Mouse (Mus musculus): ENCODE results near the gene Macf1. TPM values are rescaled to one million over a fixed set of nuclear protein-coding genes. Genes with fewer than 3 reads are reported as not detected.

The Macf1 gene
- total and polyA plus RNA-seq, 3 experiments: 39.3 to 169 (median 129) TPM

GRCm38 (mm10) chr4:123666517-123666916 lies 17.6 kb downstream of the Macf1 start:
- 0 out of 2 replicates have a peak, but pooled peaks have one; percentile 31 for ATAC-seq (ENCODE audit: extremely low read depth, insufficient number of reproducible peaks, low FRiP score, poor library complexity, severe bottlenecking)
- Histone ChIP-seq H3K9me3 (replicated peaks) (no peaks in the 10 kb centered on the region), H3K4me1 (ENCODE audit: insufficient read depth, low read depth, low read length) (peaks cover 47% of the 10 kb centered on the region), H3K27me3 (ENCODE audit: insufficient read depth, low read length) (peaks cover 32% of the 10 kb centered on the region), H3K4me3 (ENCODE audit: low read depth, low read length) (no peak overlapping the region), H3K36me3 (replicated peaks) (no peaks in the 10 kb centered on the region)
- no peak for DNase-seq (ENCODE audit: low spot score)
- TF ChIP-seq GATA1 (IDR thresholded peaks at IDR 0.05; ENCODE audit: borderline replicate concordance, low read length): no peak
- TF ChIP-seq GATA2 (IDR thresholded peaks at IDR 0.05; ENCODE audit: borderline replicate concordance, low read depth, low read length): no peak
- no peak for TF ChIP-seq CTCF (IDR thresholded peaks at IDR 0.05; ENCODE audit: low read depth, low read length)
- no peak for TF ChIP-seq TAL1 (conservative IDR thresholded peaks at IDR 0.05; ENCODE audit: low read depth, low read length)
- no peak for TF ChIP-seq POLR2AphosphoS5 (IDR thresholded peaks at IDR 0.05; ENCODE audit: insufficient replicate concordance, low read depth, low read length)

- Histone ChIP-seq H3K9me3 (replicated peaks) (no peaks in the 10 kb centered on the region), H3K36me3 (replicated peaks) (no peaks in the 10 kb centered on the region), H3K27me3 (ENCODE audit: insufficient read depth, low read length) (peaks cover 29% of the 10 kb centered on the region), H3K4me3 (ENCODE audit: low read depth, low read length) (no peak overlapping the region), H3K4me1 (ENCODE audit: insufficient read depth, low read depth, low read length) (peaks cover 49% of the 10 kb centered on the region)
- ATAC-seq (ENCODE audit: extremely low read depth, insufficient number of reproducible peaks, low FRiP score, poor library complexity, severe bottlenecking) (no peak), DNase-seq (ENCODE audit: low spot score) (no peak)
- TF ChIP-seq TAL1 (conservative IDR thresholded peaks at IDR 0.05; ENCODE audit: low read depth, low read length) (no peak), GATA1 (IDR thresholded peaks at IDR 0.05; ENCODE audit: borderline replicate concordance, low read length) (no peak), CTCF (IDR thresholded peaks at IDR 0.05; ENCODE audit: low read depth, low read length) (no peak), POLR2AphosphoS5 (IDR thresholded peaks at IDR 0.05; ENCODE audit: insufficient replicate concordance, low read depth, low read length) (no peak), GATA2 (IDR thresholded peaks at IDR 0.05; ENCODE audit: borderline replicate concordance, low read depth, low read length) (no peak)
These were observed 18.4 kb downstream of the Macf1 start for GRCm38 (mm10) chr4:123665681-123666278.

GRCm38 (mm10) chr4:123664951-123665661 lies 19.1 kb downstream of the Macf1 start:
- Histone ChIP-seq H3K36me3 (replicated peaks) (no peaks in the 10 kb centered on the region), H3K4me1 (ENCODE audit: insufficient read depth, low read depth, low read length) (peaks cover 49% of the 10 kb centered on the region)

GRCm38 (mm10) chr4:123664021-123664950 lies 19.9 kb downstream of the Macf1 start:
- ATAC-seq (ENCODE audit: extremely low read depth, insufficient number of reproducible peaks, low FRiP score, poor library complexity, severe bottlenecking) (peak; percentile 86), DNase-seq (ENCODE audit: low spot score) (peak; percentile 73)
- H3K36me3 ChIP-seq (replicated peaks): no peaks in the 10 kb centered on the region
- H3K27me3 ChIP-seq (ENCODE audit: insufficient read depth, low read length): peaks cover 18% of the 10 kb centered on the region
- peaks cover 49% of the 10 kb centered on the region for H3K4me1 ChIP-seq (ENCODE audit: insufficient read depth, low read depth, low read length)
- no peaks in the 10 kb centered on the region for H3K9me3 ChIP-seq (replicated peaks)
- no peak for TF ChIP-seq CTCF (IDR thresholded peaks at IDR 0.05; ENCODE audit: low read depth, low read length)
- TF ChIP-seq GATA2 (IDR thresholded peaks at IDR 0.05; ENCODE audit: borderline replicate concordance, low read depth, low read length): no peak
- peak overlapping the region; percentile 79 for H3K4me3 ChIP-seq (ENCODE audit: low read depth, low read length)

More at GRCm38 (mm10) chr4:123664951-123665661, 19.1 kb downstream of the Macf1 start:
- Histone ChIP-seq H3K4me3 (ENCODE audit: low read depth, low read length) (peak overlapping the region; percentile 79), H3K27me3 (ENCODE audit: insufficient read depth, low read length) (peaks cover 24% of the 10 kb centered on the region), H3K9me3 (replicated peaks) (no peaks in the 10 kb centered on the region)
- ATAC-seq (ENCODE audit: extremely low read depth, insufficient number of reproducible peaks, low FRiP score, poor library complexity, severe bottlenecking) (no peak), DNase-seq (ENCODE audit: low spot score) (no peak)
- TF ChIP-seq GATA2 (IDR thresholded peaks at IDR 0.05; ENCODE audit: borderline replicate concordance, low read depth, low read length): no peak
- no peak for TF ChIP-seq CTCF (IDR thresholded peaks at IDR 0.05; ENCODE audit: low read depth, low read length)
- TF ChIP-seq GATA1 (IDR thresholded peaks at IDR 0.05; ENCODE audit: borderline replicate concordance, low read length): no peak
- TF ChIP-seq TAL1 (conservative IDR thresholded peaks at IDR 0.05; ENCODE audit: low read depth, low read length): no peak
- no peak for TF ChIP-seq POLR2AphosphoS5 (IDR thresholded peaks at IDR 0.05; ENCODE audit: insufficient replicate concordance, low read depth, low read length)

GRCm38 (mm10) chr4:123663688-123663965 lies 20.5 kb downstream of the Macf1 start:
- DNase-seq (ENCODE audit: low spot score) (no peak), ATAC-seq (ENCODE audit: extremely low read depth, insufficient number of reproducible peaks, low FRiP score, poor library complexity, severe bottlenecking) (no peak)
- no peaks in the 10 kb centered on the region for H3K36me3 ChIP-seq (replicated peaks)
- no peaks in the 10 kb centered on the region for H3K9me3 ChIP-seq (replicated peaks)
- peaks cover 49% of the 10 kb centered on the region for H3K4me1 ChIP-seq (ENCODE audit: insufficient read depth, low read depth, low read length)
- H3K27me3 ChIP-seq (ENCODE audit: insufficient read depth, low read length): peaks cover 18% of the 10 kb centered on the region; the same call in 1 of the 2 replicates
- peak overlapping the region; percentile 79 for H3K4me3 ChIP-seq (ENCODE audit: low read depth, low read length)
- TF ChIP-seq GATA2 (IDR thresholded peaks at IDR 0.05; ENCODE audit: borderline replicate concordance, low read depth, low read length): no peak
- TF ChIP-seq TAL1 (conservative IDR thresholded peaks at IDR 0.05; ENCODE audit: low read depth, low read length): no peak
- no peak for TF ChIP-seq CTCF (IDR thresholded peaks at IDR 0.05; ENCODE audit: low read depth, low read length)
- TF ChIP-seq GATA1 (IDR thresholded peaks at IDR 0.05; ENCODE audit: borderline replicate concordance, low read length): no peak
- no peak for TF ChIP-seq POLR2AphosphoS5 (IDR thresholded peaks at IDR 0.05; ENCODE audit: insufficient replicate concordance, low read depth, low read length)
